In genomic region chr14:77547351-77547750, GRCm38 (mm10) we compare ENCODE assay signal across 23 mouse cellular contexts.
A peak's percentile ranks its signal among the peaks of the same experiment; 100 is the strongest.
DNase-seq lines count a peak whose midpoint lies in the region; ATAC-seq lines count a peak whose summit lies in the region.
"Had no signal": no experiment of that assay in that cellular context is flagged by ENCODE, and none has a peak within 500 bp of the region (broad histone marks: within the 10 kb centered on the region; RNA-seq: fewer than 3 reads in every experiment).

No protein-coding gene starts in this region.

- intact Hi-C loops in left cerebral cortex, postnatal 4 days (cut with DNase I): no loop called here
- intact Hi-C loops in left cerebral cortex, postnatal 10 days (cut with DNase I): no loop called here

- peak; percentile 65 for ATAC-seq in cerebellum, adult (ENCODE audit: insufficient number of reproducible peaks, low FRiP score, low TSS enrichment)
- ATAC-seq: forebrain, embryonic 15.5 days; midbrain, embryonic 16.5 days had no signal

- H3K36me3 ChIP-seq in macrophage (ENCODE audit: inconsistent target): no peaks in the 10 kb centered on the region
- H3K36me3 ChIP-seq: embryonic facial prominence, embryonic 15.5 days; forebrain, embryonic 15.5 days; heart, embryonic 13.5 days; hindbrain, embryonic 12.5 days; limb, embryonic 12.5 days had no signal

- peak overlapping the region; percentile 86 for H3K27ac ChIP-seq in macrophage
- H3K27ac ChIP-seq: embryonic facial prominence, embryonic 15.5 days; forebrain, embryonic 15.5 days; heart, adult 2 months; heart, embryonic 13.5 days; hindbrain, embryonic 12.5 days; left cerebral cortex, adult 2 months; limb, embryonic 12.5 days had no signal

- 96% methylated on average over 5 of the region's 5 CpGs for WGBS in macrophage (ENCODE audit: missing documents)

- H3K4me3 ChIP-seq in macrophage (ENCODE audit: inconsistent target): no peak overlapping the region
- H3K4me3 ChIP-seq: embryonic facial prominence, embryonic 15.5 days; forebrain, embryonic 15.5 days; heart, adult 2 months; heart, embryonic 13.5 days; hindbrain, embryonic 12.5 days; left cerebral cortex, adult 2 months; limb, embryonic 12.5 days; megakaryocyte, embryonic 14.5 days had no signal

- DNase-seq in cerebellum, adult 11 months: no peak
- DNase-seq in left cerebral cortex, postnatal 4 days: peak; percentile 27
- no peak for DNase-seq in left cerebral cortex, postnatal 10 days (ENCODE audit: extremely low spot score in 1 of 2, low spot score in 2 of 2)
- peak; percentile 44 for DNase-seq in cerebellum, adult 9-10 months
- DNase-seq in left cerebral cortex, adult 8-10 months (ENCODE audit: low spot score in 2 of 2): no peak
- DNase-seq: adrenal gland, postnatal 10 days; gastrocnemius, postnatal 14 days; heart, adult 2 months; heart, postnatal 14 days; kidney, adult 11 months; kidney, postnatal 4 days; layer of hippocampus, adult 9-11 months; thymus, postnatal 14 days had no signal

- no peaks in the 10 kb centered on the region for H3K79me2 ChIP-seq in macrophage (ENCODE audit: inconsistent target)

Comparison
In these comparisons a context has a peak if more than half of its experiments do, and no peak if none do; other contexts are left out.
1. DNase-seq: peak in left cerebral cortex, postnatal 4 days (single experiment) and cerebellum, adult 9-10 months (single experiment); none in cerebellum, adult 11 months (single experiment), left cerebral cortex, postnatal 10 days (0 of 2) and left cerebral cortex, adult 8-10 months (0 of 2).